Mouse (Mus musculus) brain, embryonic 14.5 days (tissue): ENCODE measurements around the gene Usp22.

Source experiments
- CTCF ChIP-seq: fragments of 200-500 bp; IDR thresholded peaks from 2 replicates; pipeline ENCODE4 v1.5.1; 2012; ENCODE audit warnings: inconsistent platforms, mild to moderate bottlenecking, moderate library complexity, borderline replicate concordance; ENCODE audit not compliant: insufficient read depth, insufficient read length; ENCODE audit errors: extremely low read depth
- POLR2A ChIP-seq: fragments of 200-500 bp; IDR thresholded peaks from 2 replicates; pipeline ENCODE4 v1.6.1; 2012; ENCODE audit warnings: mild to moderate bottlenecking, inconsistent platforms, borderline replicate concordance; ENCODE audit not compliant: poor library complexity, insufficient read depth, insufficient read length, severe bottlenecking; ENCODE audit errors: extremely low read depth

- TF ChIP-seq CTCF, result no peak
- TF ChIP-seq POLR2A, result no peak
Measured at GRCm38 (mm10) chr11:61129305-61129704, 45.5 kb downstream of the Usp22 start.
